Mouse (Mus musculus): Measurements from ENCODE around the gene Arf3. TPM values are rescaled to one million over a fixed set of nuclear protein-coding genes. Genes with fewer than 3 reads are reported as not detected.

The Arf3 gene
- polyA plus RNA-seq, 1 experiment, result 19.8 TPM

DNA sequence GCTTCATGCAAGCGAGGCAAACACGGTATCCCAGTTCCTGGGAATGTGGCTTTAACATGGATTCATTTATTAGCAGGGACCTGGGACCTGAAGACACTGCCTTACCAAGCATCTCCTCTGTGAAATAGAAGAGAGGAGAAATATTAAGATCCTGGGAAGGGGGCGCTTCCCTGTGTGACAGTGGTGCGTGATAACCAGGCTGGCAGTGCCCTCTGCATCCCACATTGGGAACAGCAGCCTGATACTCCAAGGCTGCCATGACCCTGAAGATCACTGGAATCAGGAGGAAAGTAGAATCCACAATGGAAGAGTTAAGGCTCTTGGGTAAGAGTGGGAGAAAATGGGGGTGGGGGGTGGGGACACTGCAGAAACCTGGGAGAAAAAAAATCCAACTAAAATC, 24.9 kb upstream of the Arf3 start:
- 41% methylated on average over 4 of the region's 4 CpGs for WGBS
- H3K27ac ChIP-seq (ENCODE audit: control insufficient read depth, insufficient read depth, low read depth, low read length, poor library complexity), result no peak overlapping the region
- no peaks in the 10 kb centered on the region; the same call in 1 of the 2 replicates for H3K4me1 ChIP-seq (ENCODE audit: control insufficient read depth, insufficient read depth, low read length)
- TF ChIP-seq POLR2A (IDR thresholded peaks at IDR 0.05; ENCODE audit: borderline replicate concordance, control insufficient read depth, low read depth, low read length) (no peak), CTCF (IDR thresholded peaks at IDR 0.05; ENCODE audit: control insufficient read depth, insufficient read depth, low read length) (no peak)
- no peak overlapping the region for H3K4me3 ChIP-seq (replicated peaks; ENCODE audit: control insufficient read depth, low read depth, low read length)

- TF ChIP-seq CTCF (IDR thresholded peaks at IDR 0.05; ENCODE audit: control insufficient read depth, insufficient read depth, low read length) (peak; percentile 52), POLR2A (IDR thresholded peaks at IDR 0.05; ENCODE audit: borderline replicate concordance, control insufficient read depth, low read depth, low read length) (no peak)
- Histone ChIP-seq H3K27ac (ENCODE audit: control insufficient read depth, insufficient read depth, low read depth, low read length, poor library complexity) (no peak overlapping the region), H3K4me3 (replicated peaks; ENCODE audit: control insufficient read depth, low read depth, low read length) (no peak overlapping the region), H3K4me1 (ENCODE audit: control insufficient read depth, insufficient read depth, low read length) (no peaks in the 10 kb centered on the region)
- 57% methylated on average over 7 of the region's 7 CpGs for WGBS
These were observed 22.7 kb upstream of the Arf3 start for GRCm38 (mm10) chr15:98785744-98786143.

DNA sequence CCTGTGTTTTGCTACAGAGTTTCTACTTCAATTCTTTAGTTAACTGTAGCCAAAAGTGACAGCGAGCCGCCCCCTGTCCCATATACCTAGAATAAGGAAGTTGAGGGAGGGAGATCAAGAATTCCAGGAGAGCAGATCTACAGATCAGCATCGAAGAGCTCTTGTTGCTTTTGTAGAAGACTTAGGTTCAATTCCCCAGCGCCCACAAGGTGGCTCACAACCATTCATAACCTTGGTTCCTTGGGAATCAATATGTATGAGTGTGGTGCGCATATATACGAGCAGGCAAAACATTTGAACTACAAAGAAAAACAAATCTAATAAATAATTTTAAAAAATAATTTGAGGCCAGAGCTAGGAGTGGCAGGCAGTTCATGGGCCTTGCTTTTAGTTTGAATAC, 18.2 kb upstream of the Arf3 start:
- 55% methylated on average over 6 of the region's 6 CpGs for WGBS
- H3K27ac ChIP-seq (ENCODE audit: control insufficient read depth, insufficient read depth, low read depth, low read length, poor library complexity), result no peak overlapping the region
- H3K4me3 ChIP-seq (replicated peaks; ENCODE audit: control insufficient read depth, low read depth, low read length), result no peak overlapping the region
- TF ChIP-seq CTCF (IDR thresholded peaks at IDR 0.05; ENCODE audit: control insufficient read depth, insufficient read depth, low read length) (no peak), POLR2A (IDR thresholded peaks at IDR 0.05; ENCODE audit: borderline replicate concordance, control insufficient read depth, low read depth, low read length) (no peak)
- no peaks in the 10 kb centered on the region for H3K4me1 ChIP-seq (ENCODE audit: control insufficient read depth, insufficient read depth, low read length)

- 42% methylated on average over 13 of the region's 13 CpGs for WGBS
- Histone ChIP-seq H3K4me3 (replicated peaks; ENCODE audit: control insufficient read depth, low read depth, low read length) (no peak overlapping the region), H3K27ac (ENCODE audit: control insufficient read depth, insufficient read depth, low read depth, low read length, poor library complexity) (no peak overlapping the region), H3K4me1 (ENCODE audit: control insufficient read depth, insufficient read depth, low read length) (no peaks in the 10 kb centered on the region)
- no peak for TF ChIP-seq CTCF (IDR thresholded peaks at IDR 0.05; ENCODE audit: control insufficient read depth, insufficient read depth, low read length)
- no peak for TF ChIP-seq POLR2A (IDR thresholded peaks at IDR 0.05; ENCODE audit: borderline replicate concordance, control insufficient read depth, low read depth, low read length)
These were observed 17.6 kb upstream of the Arf3 start for GRCm38 (mm10) chr15:98780573-98780972.

DNA sequence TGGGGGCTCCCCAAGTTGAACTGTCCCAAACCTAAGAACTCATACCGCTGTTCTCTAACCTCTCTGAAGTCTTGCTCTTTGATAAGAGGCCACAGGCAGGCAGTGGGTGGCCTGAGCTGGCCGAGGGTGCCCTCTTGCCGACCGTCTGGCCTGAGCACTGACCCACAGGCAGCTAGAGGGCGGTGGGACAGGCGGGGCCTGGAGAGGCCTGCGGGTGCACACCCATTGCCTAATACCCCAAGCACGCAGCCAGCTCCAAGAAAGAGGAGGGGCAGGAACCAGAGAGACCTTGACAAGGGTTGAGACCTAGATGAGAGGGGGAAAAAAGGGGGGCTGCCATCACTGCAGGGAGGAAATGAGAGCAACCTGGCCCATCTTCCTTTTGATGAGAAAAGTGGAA, 17.1 kb upstream of the Arf3 start:
- TF ChIP-seq CTCF (IDR thresholded peaks at IDR 0.05; ENCODE audit: control insufficient read depth, insufficient read depth, low read length), result no peak
- TF ChIP-seq POLR2A (IDR thresholded peaks at IDR 0.05; ENCODE audit: borderline replicate concordance, control insufficient read depth, low read depth, low read length), result no peak
- Histone ChIP-seq H3K4me1 (ENCODE audit: control insufficient read depth, insufficient read depth, low read length) (no peaks in the 10 kb centered on the region), H3K27ac (ENCODE audit: control insufficient read depth, insufficient read depth, low read depth, low read length, poor library complexity) (no peak overlapping the region), H3K4me3 (replicated peaks; ENCODE audit: control insufficient read depth, low read depth, low read length) (no peak overlapping the region)
- 15% methylated on average over 8 of the region's 8 CpGs for WGBS

GRCm38 (mm10) chr15:98778806-98779205, 15.8 kb upstream of the Arf3 start:
- no peak overlapping the region for H3K4me3 ChIP-seq (replicated peaks; ENCODE audit: control insufficient read depth, low read depth, low read length)
- H3K4me1 ChIP-seq (ENCODE audit: control insufficient read depth, insufficient read depth, low read length), result no peaks in the 10 kb centered on the region
- H3K27ac ChIP-seq (ENCODE audit: control insufficient read depth, insufficient read depth, low read depth, low read length, poor library complexity), result no peak overlapping the region
- TF ChIP-seq CTCF (IDR thresholded peaks at IDR 0.05; ENCODE audit: control insufficient read depth, insufficient read depth, low read length) (no peak), POLR2A (IDR thresholded peaks at IDR 0.05; ENCODE audit: borderline replicate concordance, control insufficient read depth, low read depth, low read length) (no peak)
- WGBS, result 0% methylated on average over 11 of the region's 11 CpGs

- 3% methylated on average over 25 of the region's 25 CpGs for WGBS
- no peak for TF ChIP-seq POLR2A (IDR thresholded peaks at IDR 0.05; ENCODE audit: borderline replicate concordance, control insufficient read depth, low read depth, low read length)
- no peak for TF ChIP-seq CTCF (IDR thresholded peaks at IDR 0.05; ENCODE audit: control insufficient read depth, insufficient read depth, low read length)
- no peak overlapping the region for H3K27ac ChIP-seq (ENCODE audit: control insufficient read depth, insufficient read depth, low read depth, low read length, poor library complexity)
- no peaks in the 10 kb centered on the region for H3K4me1 ChIP-seq (ENCODE audit: control insufficient read depth, insufficient read depth, low read length)
- H3K4me3 ChIP-seq (replicated peaks; ENCODE audit: control insufficient read depth, low read depth, low read length), result no peak overlapping the region
These were observed 15.3 kb upstream of the Arf3 start for GRCm38 (mm10) chr15:98778191-98778770.

GRCm38 (mm10) chr15:98777762-98778161, 14.7 kb upstream of the Arf3 start, which contains the start of gene Wnt10b:
Gene Wnt10b (minus strand): TSS chr15:98778150.
- H3K4me3 ChIP-seq (replicated peaks; ENCODE audit: control insufficient read depth, low read depth, low read length), result no peak within 1 kb of the TSS
- no peaks in the 10 kb centered on the region for H3K4me1 ChIP-seq (ENCODE audit: control insufficient read depth, insufficient read depth, low read length)
- TF ChIP-seq CTCF (IDR thresholded peaks at IDR 0.05; ENCODE audit: control insufficient read depth, insufficient read depth, low read length) (no peak), POLR2A (IDR thresholded peaks at IDR 0.05; ENCODE audit: borderline replicate concordance, control insufficient read depth, low read depth, low read length) (no peak)
- WGBS, result under 1% methylated on average over 33 of the region's 33 CpGs
- no peak within 1 kb of the TSS for H3K27ac ChIP-seq (ENCODE audit: control insufficient read depth, insufficient read depth, low read depth, low read length, poor library complexity)
